Mouse (Mus musculus): Measurements from ENCODE around the gene Kdm7a. TPM values are rescaled to one million over a fixed set of nuclear protein-coding genes. Genes with fewer than 3 reads are reported as not detected.

The Kdm7a gene
- polyA plus RNA-seq, 1 experiment from 2014 or later, result 16.8 TPM

- peak overlapping the region; percentile 58 for H3K4me2 ChIP-seq
- peaks cover 6% of the 10 kb centered on the region; the same call in 1 of the 2 replicates for H3K4me1 ChIP-seq
- peaks cover 60% of the 10 kb centered on the region for H3K27me3 ChIP-seq
- H3K9ac ChIP-seq, result peak overlapping the region; percentile 50
- peaks cover 8% of the 10 kb centered on the region; the same call in 1 of the 2 replicates for H3K9me3 ChIP-seq
- no peaks in the 10 kb centered on the region for H3K36me3 ChIP-seq (replicated peaks)
- H3K4me3 ChIP-seq (replicated peaks), result peak overlapping the region; percentile 60
- peak; percentile 6; the same call in 1 of the 2 replicates for ATAC-seq (ENCODE audit: low FRiP score)
- WGBS, result 12% methylated on average over 49 of the region's 49 CpGs
- no peak overlapping the region for H3K27ac ChIP-seq
Measured at GRCm38 (mm10) chr6:39118456-39118881, 88.1 kb downstream of the Kdm7a start.

- H3K27ac ChIP-seq, result no peak within 1 kb of the TSS
- peak within 1 kb of the TSS; percentile 50 for H3K9ac ChIP-seq
- ATAC-seq (ENCODE audit: low FRiP score), result peak; percentile 84
- H3K27me3 ChIP-seq, result peaks cover 60% of the 10 kb centered on the region
- peak within 1 kb of the TSS; percentile 58 for H3K4me2 ChIP-seq
- 3% methylated on average over 91 of the region's 101 CpGs for WGBS
- H3K36me3 ChIP-seq (replicated peaks), result no peaks in the 10 kb centered on the region
- H3K9me3 ChIP-seq, result peaks cover 8% of the 10 kb centered on the region; the same call in 1 of the 2 replicates
- H3K4me3 ChIP-seq (replicated peaks), result peak within 1 kb of the TSS; percentile 60
- peaks cover 6% of the 10 kb centered on the region; the same call in 1 of the 2 replicates for H3K4me1 ChIP-seq
Measured at GRCm38 (mm10) chr6:39117584-39118455, 88.8 kb downstream of the Kdm7a start, which contains the start of gene Parp12. Gene Parp12 (minus strand): TSS chr6:39118349.

- Histone ChIP-seq H3K27ac (no peak overlapping the region), H3K9ac (no peak overlapping the region), H3K4me3 (replicated peaks) (no peak overlapping the region), H3K27me3 (peaks cover 55% of the 10 kb centered on the region), H3K36me3 (replicated peaks) (no peaks in the 10 kb centered on the region), H3K4me2 (no peak overlapping the region), H3K4me1 (peaks cover 6% of the 10 kb centered on the region; the same call in 1 of the 2 replicates), H3K9me3 (peaks cover 8% of the 10 kb centered on the region; the same call in 1 of the 2 replicates)
- WGBS, result 79% methylated on average over 1 of the region's 1 CpGs
- ATAC-seq (ENCODE audit: low FRiP score), result no peak
Measured at GRCm38 (mm10) chr6:39115438-39115837, 91.2 kb downstream of the Kdm7a start.

- H3K4me3 ChIP-seq (replicated peaks), result no peak overlapping the region
- no peak overlapping the region for H3K27ac ChIP-seq
- peaks cover 32% of the 10 kb centered on the region for H3K27me3 ChIP-seq
- no peak for ATAC-seq (ENCODE audit: low FRiP score)
- H3K36me3 ChIP-seq (replicated peaks), result no peaks in the 10 kb centered on the region
- H3K9me3 ChIP-seq, result no peaks in the 10 kb centered on the region
- no peak overlapping the region for H3K4me2 ChIP-seq
- H3K9ac ChIP-seq, result no peak overlapping the region
- 84% methylated on average over 3 of the region's 3 CpGs for WGBS
- H3K4me1 ChIP-seq, result peaks cover 3% of the 10 kb centered on the region; the same call in 1 of the 2 replicates
Measured at GRCm38 (mm10) chr6:39113141-39113540, 93.4 kb downstream of the Kdm7a start.

- Histone ChIP-seq H3K4me1 (no peaks in the 10 kb centered on the region), H3K27me3 (peaks cover 28% of the 10 kb centered on the region)
- WGBS, result 92% methylated on average over 3 of the region's 3 CpGs
Measured at GRCm38 (mm10) chr6:39112701-39113100, 93.9 kb downstream of the Kdm7a start.

GRCm38 (mm10) chr6:39106812-39107211 lies 99.8 kb downstream of the Kdm7a start:
- H3K27ac ChIP-seq, result no peak overlapping the region
- H3K9me3 ChIP-seq, result no peaks in the 10 kb centered on the region
- 56% methylated on average over 2 of the region's 2 CpGs for WGBS
- no peak overlapping the region for H3K4me2 ChIP-seq
- H3K36me3 ChIP-seq (replicated peaks), result no peaks in the 10 kb centered on the region
- no peak overlapping the region for H3K9ac ChIP-seq
- no peak overlapping the region for H3K4me3 ChIP-seq (replicated peaks)
- H3K27me3 ChIP-seq, result no peaks in the 10 kb centered on the region
- no peaks in the 10 kb centered on the region for H3K4me1 ChIP-seq
- ATAC-seq (ENCODE audit: low FRiP score), result no peak

More at GRCm38 (mm10) chr6:39112701-39113100, 93.9 kb downstream of the Kdm7a start:
- no peak overlapping the region for H3K4me3 ChIP-seq (replicated peaks)
- H3K4me2 ChIP-seq, result no peak overlapping the region
- no peaks in the 10 kb centered on the region for H3K36me3 ChIP-seq (replicated peaks)
- ATAC-seq (ENCODE audit: low FRiP score), result no peak
- H3K9me3 ChIP-seq, result no peaks in the 10 kb centered on the region
- H3K9ac ChIP-seq, result no peak overlapping the region
- H3K27ac ChIP-seq, result no peak overlapping the region

- H3K36me3 ChIP-seq (replicated peaks), result no peaks in the 10 kb centered on the region
- no peak overlapping the region for H3K9ac ChIP-seq
- no peak overlapping the region for H3K27ac ChIP-seq
- H3K4me3 ChIP-seq (replicated peaks), result no peak overlapping the region
- H3K27me3 ChIP-seq, result no peaks in the 10 kb centered on the region
- no peak overlapping the region for H3K4me2 ChIP-seq
- 84% methylated on average over 4 of the region's 4 CpGs for WGBS
- H3K9me3 ChIP-seq, result no peaks in the 10 kb centered on the region
- ATAC-seq (ENCODE audit: low FRiP score), result no peak
- no peaks in the 10 kb centered on the region for H3K4me1 ChIP-seq
Measured at GRCm38 (mm10) chr6:39104631-39105030, 102.0 kb downstream of the Kdm7a start.

Other genes starting within 250 kb of the Kdm7a start
- gene Parp12, start 88.4 kb downstream of the Kdm7a start, polyA plus RNA-seq (2016; fragmentation: Nextera tagmentation; extraction: Ambion mirVana), result 3.1 and 3.6 TPM in 2 replicates
- gene Slc37a3, start 170.9 kb upstream of the Kdm7a start, polyA plus RNA-seq (2016; fragmentation: Nextera tagmentation; extraction: Ambion mirVana), result 49.0 and 52.1 TPM in 2 replicates
- gene Rab19, start 174.4 kb upstream of the Kdm7a start, polyA plus RNA-seq (2016; fragmentation: Nextera tagmentation; extraction: Ambion mirVana), result 0.13 and 0.36 TPM in 2 replicates
- 143 and 156 TPM in 2 replicates for gene Mkrn1, start 213.7 kb upstream of the Kdm7a start, polyA plus RNA-seq (2016; fragmentation: Nextera tagmentation; extraction: Ambion mirVana)

Measured in forebrain, embryonic 12.5 days (tissue).